Mouse (Mus musculus): ENCODE data around the gene Fcgrt.

Fcgrt gene

DNA sequence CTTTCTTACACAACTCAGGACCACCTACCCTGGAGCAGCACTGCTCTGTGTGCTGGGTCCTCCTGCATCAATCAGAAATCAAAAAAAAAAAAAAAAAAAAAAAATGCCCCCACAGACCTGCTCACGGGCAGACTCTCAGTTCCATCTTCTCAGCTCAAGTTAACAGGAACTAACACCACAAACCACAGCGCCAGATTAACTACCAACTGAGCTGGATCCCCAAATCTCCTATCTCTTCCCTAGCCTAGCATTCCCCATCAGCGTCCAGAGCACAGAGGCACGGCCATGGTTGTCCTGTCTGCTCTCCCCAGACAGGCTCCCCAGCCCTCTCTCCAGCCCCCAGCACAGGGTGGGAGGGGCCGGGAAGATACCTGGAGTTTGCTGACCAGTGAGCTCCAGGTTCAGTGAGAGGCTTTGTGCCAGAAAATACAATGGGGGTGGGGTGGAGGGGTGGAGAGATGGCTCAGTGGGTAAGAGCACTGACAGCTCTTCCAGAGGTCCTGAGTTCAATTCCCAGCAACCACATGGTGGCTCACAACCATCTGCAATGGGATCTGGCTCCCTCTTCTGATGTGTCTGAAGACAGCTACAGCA is 3.5 kb upstream of the Fcgrt start:
- no peak for TF ChIP-seq NANOG (IDR thresholded peaks at IDR 0.05; ENCODE audit: borderline replicate concordance, low read length)
- TF ChIP-seq CTCF (conservative IDR thresholded peaks at IDR 0.05; ENCODE audit: low read length): no peak
- no peak for TF ChIP-seq POU5F1 (IDR thresholded peaks at IDR 0.05; ENCODE audit: borderline replicate concordance, low read length)
- no peaks in the 10 kb centered on the region for H3K9me3 ChIP-seq (ENCODE audit: low read length)
- H3K4me1 ChIP-seq (replicated peaks; ENCODE audit: low read depth, low read length): peaks cover 82% of the 10 kb centered on the region
- peak overlapping the region; percentile 41 for H3K4me3 ChIP-seq (replicated peaks; ENCODE audit: low read length)
- H3K36me3 ChIP-seq (ENCODE audit: insufficient read depth, low read length): 0 out of 2 replicates have a peak, but pooled peaks cover 4% of the 10 kb centered on the region
- no peaks in the 10 kb centered on the region for H3K27me3 ChIP-seq (ENCODE audit: insufficient read depth, low read length)

DNA sequence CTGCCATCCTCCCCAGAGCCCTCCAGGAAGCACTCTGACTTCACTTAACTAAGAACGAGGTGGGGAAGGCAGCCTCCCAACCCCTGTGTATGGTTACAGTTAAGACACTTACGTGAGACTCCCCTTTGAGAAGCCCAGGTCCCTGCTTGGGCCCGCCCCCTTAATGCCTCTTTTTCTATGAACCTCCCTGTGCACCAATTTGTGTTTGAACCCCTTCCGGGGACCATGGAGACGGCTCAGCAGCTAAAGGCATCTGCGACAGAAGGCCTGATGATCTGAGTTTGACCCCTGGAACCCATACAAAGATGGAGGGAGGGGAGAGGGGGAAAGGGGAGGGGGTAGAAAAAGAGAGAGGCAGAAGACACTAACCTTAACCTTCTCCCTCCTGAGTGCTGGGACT is 2.8 kb upstream of the Fcgrt start:
- Histone ChIP-seq H3K27me3 (ENCODE audit: insufficient read depth, low read length) (no peaks in the 10 kb centered on the region), H3K4me3 (replicated peaks; ENCODE audit: low read length) (peak overlapping the region; percentile 41), H3K9me3 (ENCODE audit: low read length) (no peaks in the 10 kb centered on the region), H3K4me1 (replicated peaks; ENCODE audit: low read depth, low read length) (peaks cover 81% of the 10 kb centered on the region), H3K36me3 (ENCODE audit: insufficient read depth, low read length) (peaks cover 8% of the 10 kb centered on the region; the same call in 1 of the 2 replicates)
- TF ChIP-seq POU5F1 (IDR thresholded peaks at IDR 0.05; ENCODE audit: borderline replicate concordance, low read length) (no peak), CTCF (conservative IDR thresholded peaks at IDR 0.05; ENCODE audit: low read length) (no peak), NANOG (IDR thresholded peaks at IDR 0.05; ENCODE audit: borderline replicate concordance, low read length) (no peak)

- no peaks in the 10 kb centered on the region for H3K27me3 ChIP-seq (ENCODE audit: insufficient read depth, low read length)
- H3K4me1 ChIP-seq (replicated peaks; ENCODE audit: low read depth, low read length): peaks cover 73% of the 10 kb centered on the region
- TF ChIP-seq NANOG (IDR thresholded peaks at IDR 0.05; ENCODE audit: borderline replicate concordance, low read length) (no peak), CTCF (conservative IDR thresholded peaks at IDR 0.05; ENCODE audit: low read length) (no peak), POU5F1 (IDR thresholded peaks at IDR 0.05; ENCODE audit: borderline replicate concordance, low read length) (no peak)
- H3K36me3 ChIP-seq (ENCODE audit: insufficient read depth, low read length): peaks cover 8% of the 10 kb centered on the region; the same call in 1 of the 2 replicates
- no peaks in the 10 kb centered on the region for H3K9me3 ChIP-seq (ENCODE audit: low read length)
- H3K4me3 ChIP-seq (replicated peaks; ENCODE audit: low read length): no peak overlapping the region
Observed at GRCm38 (mm10) chr7:45105491-45105890, 1.8 kb upstream of the Fcgrt start.

DNA sequence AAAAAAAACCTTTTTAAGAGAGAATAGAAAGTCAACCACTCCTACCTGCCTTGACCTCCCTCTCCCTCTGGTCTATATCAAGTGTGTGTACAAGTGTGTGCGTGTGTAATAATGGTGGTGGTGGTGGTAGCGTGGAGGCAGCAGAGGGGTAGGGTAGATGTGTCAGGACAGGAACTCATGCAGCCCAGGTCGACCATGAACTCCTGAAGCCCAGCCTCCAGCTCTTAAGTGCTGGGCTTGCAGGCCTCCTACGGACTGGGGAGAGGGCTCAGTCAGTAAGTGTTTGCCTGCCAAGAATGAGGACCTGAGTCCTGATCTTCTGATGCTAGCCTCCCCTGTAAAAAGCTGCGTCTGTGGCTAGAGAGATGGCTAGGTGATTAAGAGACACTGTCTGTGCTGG is 1.3 kb upstream of the Fcgrt start:
- Histone ChIP-seq H3K4me3 (replicated peaks; ENCODE audit: low read length) (no peak overlapping the region), H3K27me3 (ENCODE audit: insufficient read depth, low read length) (no peaks in the 10 kb centered on the region), H3K4me1 (replicated peaks; ENCODE audit: low read depth, low read length) (peaks cover 68% of the 10 kb centered on the region), H3K9me3 (ENCODE audit: low read length) (no peaks in the 10 kb centered on the region), H3K36me3 (ENCODE audit: insufficient read depth, low read length) (peaks cover 8% of the 10 kb centered on the region; the same call in 1 of the 2 replicates)
- no peak for TF ChIP-seq CTCF (conservative IDR thresholded peaks at IDR 0.05; ENCODE audit: low read length)
- TF ChIP-seq POU5F1 (IDR thresholded peaks at IDR 0.05; ENCODE audit: borderline replicate concordance, low read length): no peak
- no peak for TF ChIP-seq NANOG (IDR thresholded peaks at IDR 0.05; ENCODE audit: borderline replicate concordance, low read length)

GRCm38 (mm10) chr7:45102940-45103585 is 588 bp downstream of the Fcgrt start:
- TF ChIP-seq NANOG (IDR thresholded peaks at IDR 0.05; ENCODE audit: borderline replicate concordance, low read length): no peak
- no peak for TF ChIP-seq CTCF (conservative IDR thresholded peaks at IDR 0.05; ENCODE audit: low read length)
- TF ChIP-seq POU5F1 (IDR thresholded peaks at IDR 0.05; ENCODE audit: borderline replicate concordance, low read length): no peak
- Histone ChIP-seq H3K4me3 (replicated peaks; ENCODE audit: low read length) (no peak overlapping the region), H3K27me3 (ENCODE audit: insufficient read depth, low read length) (no peaks in the 10 kb centered on the region), H3K4me1 (replicated peaks; ENCODE audit: low read depth, low read length) (peaks cover 64% of the 10 kb centered on the region), H3K9me3 (ENCODE audit: low read length) (no peaks in the 10 kb centered on the region), H3K36me3 (ENCODE audit: insufficient read depth, low read length) (peaks cover 8% of the 10 kb centered on the region; the same call in 1 of the 2 replicates)

DNA sequence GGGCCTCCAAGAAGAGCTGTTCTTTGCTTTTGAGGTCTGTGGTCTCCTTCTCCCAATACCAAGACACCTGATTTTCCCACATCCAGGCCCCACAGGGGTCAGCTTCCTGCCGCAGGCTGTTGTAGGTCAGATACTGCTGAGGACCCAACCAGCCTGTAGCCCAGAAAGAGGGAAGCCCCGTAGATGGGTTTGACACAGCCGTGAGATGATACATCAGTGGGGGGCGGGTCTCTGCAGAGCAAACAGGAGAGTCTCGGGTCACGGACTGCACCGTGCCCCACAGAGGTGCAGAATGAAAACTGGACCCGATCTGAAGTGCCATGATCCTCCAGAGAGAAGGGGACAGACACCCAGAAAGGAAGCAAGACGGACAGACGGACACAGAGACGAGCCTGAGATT is 1.2 kb downstream of the Fcgrt start:
- peaks cover 8% of the 10 kb centered on the region; the same call in 1 of the 2 replicates for H3K36me3 ChIP-seq (ENCODE audit: insufficient read depth, low read length)
- H3K9me3 ChIP-seq (ENCODE audit: low read length): no peaks in the 10 kb centered on the region
- H3K4me1 ChIP-seq (replicated peaks; ENCODE audit: low read depth, low read length): peaks cover 69% of the 10 kb centered on the region
- H3K27me3 ChIP-seq (ENCODE audit: insufficient read depth, low read length): no peaks in the 10 kb centered on the region
- H3K4me3 ChIP-seq (replicated peaks; ENCODE audit: low read length): no peak overlapping the region
- TF ChIP-seq NANOG (IDR thresholded peaks at IDR 0.05; ENCODE audit: borderline replicate concordance, low read length) (no peak), CTCF (conservative IDR thresholded peaks at IDR 0.05; ENCODE audit: low read length) (no peak), POU5F1 (IDR thresholded peaks at IDR 0.05; ENCODE audit: borderline replicate concordance, low read length) (no peak)

DNA sequence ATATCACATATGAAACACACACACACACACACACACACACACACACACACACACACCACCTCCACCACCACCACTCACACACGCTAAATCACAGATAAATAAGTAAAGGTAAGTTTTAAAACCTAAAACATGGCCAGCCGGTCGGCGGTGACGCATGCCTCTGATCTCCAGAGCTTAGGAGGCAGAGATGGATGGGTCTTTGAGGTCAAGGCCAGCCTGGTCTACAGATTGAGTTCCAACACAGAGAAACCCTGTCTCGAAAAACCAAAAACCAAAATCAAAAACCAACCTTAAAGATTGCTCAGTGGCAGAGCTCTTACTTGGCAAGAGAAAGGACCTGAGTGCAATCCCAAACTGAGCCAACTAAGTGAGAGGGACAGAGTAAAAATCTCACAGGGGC is 3.6 kb downstream of the Fcgrt start:
- Histone ChIP-seq H3K9me3 (ENCODE audit: low read length) (no peaks in the 10 kb centered on the region), H3K36me3 (ENCODE audit: insufficient read depth, low read length) (peaks cover 8% of the 10 kb centered on the region; the same call in 1 of the 2 replicates), H3K27me3 (ENCODE audit: insufficient read depth, low read length) (no peaks in the 10 kb centered on the region), H3K4me1 (replicated peaks; ENCODE audit: low read depth, low read length) (peaks cover 64% of the 10 kb centered on the region), H3K4me3 (replicated peaks; ENCODE audit: low read length) (no peak overlapping the region)
- TF ChIP-seq POU5F1 (IDR thresholded peaks at IDR 0.05; ENCODE audit: borderline replicate concordance, low read length) (no peak), CTCF (conservative IDR thresholded peaks at IDR 0.05; ENCODE audit: low read length) (no peak), NANOG (IDR thresholded peaks at IDR 0.05; ENCODE audit: borderline replicate concordance, low read length) (no peak)

DNA sequence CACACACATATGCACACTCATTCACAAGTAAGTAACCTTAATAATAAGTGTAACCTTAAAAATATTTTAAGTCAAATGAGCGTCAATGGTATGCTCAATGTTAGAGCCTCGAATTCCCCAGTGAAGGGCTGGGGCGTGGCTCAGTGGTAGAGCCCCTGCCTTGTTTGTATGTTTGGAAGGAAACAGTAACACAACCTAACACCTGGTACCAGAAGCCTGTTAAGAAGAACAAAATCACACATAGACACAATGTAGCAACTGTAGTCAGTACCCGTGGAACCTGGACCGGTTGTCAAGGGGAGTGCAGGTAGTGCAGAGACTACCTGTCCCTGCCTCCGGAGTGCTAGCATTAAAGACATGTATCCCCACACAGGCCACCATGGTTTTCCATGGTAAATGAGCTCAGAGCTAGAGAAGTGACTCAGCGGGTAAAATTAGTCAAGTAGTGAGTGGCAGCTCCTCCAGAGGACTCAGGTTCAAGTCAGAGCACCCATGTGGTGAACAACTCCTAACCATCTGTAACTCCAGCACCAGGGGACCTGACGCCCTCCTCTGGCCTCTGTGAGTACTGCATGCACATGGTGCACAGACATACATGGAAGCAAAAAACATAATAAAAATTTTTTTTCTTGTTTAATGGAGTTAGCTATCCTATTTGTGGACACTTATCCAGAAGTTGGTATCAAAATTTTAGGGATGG is 5.0 kb downstream of the Fcgrt start:
- Histone ChIP-seq H3K27me3 (ENCODE audit: insufficient read depth, low read length) (no peaks in the 10 kb centered on the region), H3K9me3 (ENCODE audit: low read length) (no peaks in the 10 kb centered on the region), H3K4me1 (replicated peaks; ENCODE audit: low read depth, low read length) (peaks cover 68% of the 10 kb centered on the region), H3K36me3 (ENCODE audit: insufficient read depth, low read length) (peaks cover 8% of the 10 kb centered on the region; the same call in 1 of the 2 replicates), H3K4me3 (replicated peaks; ENCODE audit: low read length) (no peak overlapping the region)
- TF ChIP-seq CTCF (conservative IDR thresholded peaks at IDR 0.05; ENCODE audit: low read length): peak; percentile 89
- no peak for TF ChIP-seq NANOG (IDR thresholded peaks at IDR 0.05; ENCODE audit: borderline replicate concordance, low read length)

All from E14TG2a.4 (cell line).